Mouse (Mus musculus): Measurements from ENCODE around the gene Hdac9. TPM values are rescaled to one million over a fixed set of nuclear protein-coding genes. Genes with fewer than 3 reads are reported as not detected.

Hdac9 gene
- polyA plus RNA-seq, 1 experiment from 2014 or later: 4.4 TPM

DNA sequence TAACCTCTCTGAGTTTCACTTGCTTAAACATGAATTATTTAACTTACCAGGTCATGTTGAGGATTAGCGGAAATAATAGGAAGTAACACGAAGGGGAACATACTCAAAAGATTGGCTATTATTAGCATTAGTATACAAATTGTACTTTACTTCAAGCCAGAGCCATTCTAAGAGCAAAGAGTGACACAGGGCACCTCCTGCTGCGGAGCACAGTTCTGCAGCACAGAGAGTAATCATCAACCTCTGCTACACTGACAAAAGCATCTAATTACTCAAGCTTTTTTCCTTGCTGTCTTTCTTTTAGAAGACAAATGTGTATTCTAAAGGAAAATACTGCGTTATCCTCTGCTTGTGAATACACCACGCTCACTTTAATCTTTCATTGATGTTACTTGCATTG lies 79.6 kb downstream of the Hdac9 start:
- H3K36me3 ChIP-seq (replicated peaks): no peaks in the 10 kb centered on the region
- 29% methylated on average over 5 of the region's 5 CpGs for WGBS
- peaks cover 14% of the 10 kb centered on the region for H3K4me1 ChIP-seq
- H3K27me3 ChIP-seq (ENCODE audit: poor library complexity, severe bottlenecking): peaks cover 80% of the 10 kb centered on the region
- DNase-seq (ENCODE audit: extremely low spot score, low spot score): no peak
- no peak overlapping the region for H3K4me3 ChIP-seq
- no peaks in the 10 kb centered on the region for H3K9me3 ChIP-seq
- no peak overlapping the region for H3K27ac ChIP-seq

DNA sequence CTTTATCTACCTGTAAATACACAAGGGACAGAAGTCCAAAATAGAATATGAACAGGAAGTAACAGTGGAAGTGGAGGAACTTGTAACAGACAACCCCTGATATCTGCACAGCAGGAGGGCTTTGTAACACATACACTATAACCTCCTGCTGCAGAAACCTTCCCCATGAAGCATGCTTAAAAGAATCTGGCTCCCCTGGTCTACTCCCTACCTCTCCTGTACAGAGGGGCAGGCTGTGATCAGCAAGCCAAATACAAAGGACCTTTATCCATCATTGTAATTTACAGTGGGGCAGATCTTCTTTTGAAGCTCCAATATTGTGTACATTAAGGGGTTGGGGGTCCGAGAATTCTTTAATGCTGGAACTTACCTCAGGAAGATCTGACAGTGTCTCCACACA lies 80.0 kb downstream of the Hdac9 start:
- no peak overlapping the region for H3K27ac ChIP-seq
- no peak overlapping the region for H3K4me3 ChIP-seq
- no peak for DNase-seq (ENCODE audit: extremely low spot score, low spot score)
- WGBS: 69% methylated on average over 1 of the region's 1 CpGs
- no peaks in the 10 kb centered on the region for H3K36me3 ChIP-seq (replicated peaks)
- peaks cover 15% of the 10 kb centered on the region for H3K4me1 ChIP-seq
- H3K27me3 ChIP-seq (ENCODE audit: poor library complexity, severe bottlenecking): peaks cover 80% of the 10 kb centered on the region
- no peaks in the 10 kb centered on the region for H3K9me3 ChIP-seq

DNA sequence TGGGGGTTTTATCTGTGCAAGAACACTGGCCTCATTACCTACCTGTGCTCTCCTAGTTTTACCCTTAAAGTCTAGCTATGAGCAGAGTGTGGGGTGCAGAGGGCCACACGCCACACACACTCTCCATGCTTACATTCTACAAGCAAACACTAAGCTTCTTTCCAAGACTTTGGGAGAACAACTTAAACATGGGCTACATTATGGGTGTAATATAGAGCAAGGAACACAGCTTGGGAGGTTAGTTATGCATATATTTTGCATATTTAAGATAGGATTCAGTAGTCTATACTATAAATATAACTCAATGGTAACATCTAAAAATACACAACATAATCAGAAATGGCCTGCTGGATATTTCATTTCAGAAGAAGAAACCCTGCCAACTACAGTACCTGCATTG lies 80.8 kb downstream of the Hdac9 start:
- WGBS: 88% methylated on average over 1 of the region's 1 CpGs
- Histone ChIP-seq H3K4me1 (peaks cover 14% of the 10 kb centered on the region), H3K9me3 (no peaks in the 10 kb centered on the region), H3K36me3 (replicated peaks) (no peaks in the 10 kb centered on the region), H3K27ac (no peak overlapping the region), H3K27me3 (ENCODE audit: poor library complexity, severe bottlenecking) (peaks cover 75% of the 10 kb centered on the region), H3K4me3 (no peak overlapping the region)
- no peak for DNase-seq (ENCODE audit: extremely low spot score, low spot score)

DNA sequence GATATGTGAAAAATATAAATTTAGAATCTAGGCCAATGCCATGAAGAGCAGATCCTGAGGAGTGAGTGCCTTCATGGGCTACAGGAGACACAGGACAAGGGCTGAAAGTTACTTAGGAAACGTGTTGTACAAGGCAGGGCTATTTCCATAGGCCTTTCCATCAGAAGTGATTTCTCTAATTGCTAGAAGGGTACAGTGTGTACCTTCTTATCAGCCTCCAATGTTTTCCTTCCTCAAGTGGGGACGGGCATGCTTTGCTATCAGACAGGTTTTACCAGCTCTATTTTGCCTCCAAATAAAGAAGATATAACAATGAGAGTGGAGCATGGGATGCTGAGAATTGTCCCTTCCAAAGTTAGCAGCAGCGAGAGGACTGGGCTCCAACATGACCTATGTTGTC lies 81.4 kb downstream of the Hdac9 start:
- 84% methylated on average over 3 of the region's 3 CpGs for WGBS

DNA sequence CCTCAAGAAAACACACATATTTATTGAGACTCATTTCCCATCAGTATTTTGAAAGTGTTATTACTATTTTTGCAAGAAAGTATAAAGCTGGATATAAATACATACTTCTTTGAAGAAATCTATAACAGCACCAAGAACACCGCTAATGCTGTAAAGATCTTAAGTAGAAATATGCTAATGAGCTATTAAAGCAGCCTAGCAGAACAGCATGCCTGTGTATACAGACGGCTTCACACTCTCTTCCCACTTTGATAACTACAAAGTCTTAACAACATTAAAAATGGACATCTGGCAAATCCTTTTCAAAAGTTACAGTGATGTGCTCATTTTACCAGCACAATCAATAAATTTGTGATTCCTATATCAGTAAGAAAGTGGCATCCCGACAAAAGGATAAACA lies 88.2 kb downstream of the Hdac9 start:
- DNase-seq (ENCODE audit: extremely low spot score, low spot score): no peak
- H3K9me3 ChIP-seq: no peaks in the 10 kb centered on the region
- peaks cover 4% of the 10 kb centered on the region; the same call in 1 of the 2 replicates for H3K4me1 ChIP-seq
- H3K27me3 ChIP-seq (ENCODE audit: poor library complexity, severe bottlenecking): peaks cover 12% of the 10 kb centered on the region
- no peak overlapping the region for H3K27ac ChIP-seq
- H3K36me3 ChIP-seq (replicated peaks): no peaks in the 10 kb centered on the region
- 83% methylated on average over 3 of the region's 3 CpGs for WGBS
- H3K4me3 ChIP-seq: no peak overlapping the region

More for the DNA sequence above, 81.4 kb downstream of the Hdac9 start:
- Histone ChIP-seq H3K27me3 (ENCODE audit: poor library complexity, severe bottlenecking) (peaks cover 69% of the 10 kb centered on the region), H3K9me3 (no peaks in the 10 kb centered on the region), H3K36me3 (replicated peaks) (no peaks in the 10 kb centered on the region), H3K4me1 (peaks cover 13% of the 10 kb centered on the region), H3K4me3 (no peak overlapping the region), H3K27ac (no peak overlapping the region)
- no peak for DNase-seq (ENCODE audit: extremely low spot score, low spot score)

DNA sequence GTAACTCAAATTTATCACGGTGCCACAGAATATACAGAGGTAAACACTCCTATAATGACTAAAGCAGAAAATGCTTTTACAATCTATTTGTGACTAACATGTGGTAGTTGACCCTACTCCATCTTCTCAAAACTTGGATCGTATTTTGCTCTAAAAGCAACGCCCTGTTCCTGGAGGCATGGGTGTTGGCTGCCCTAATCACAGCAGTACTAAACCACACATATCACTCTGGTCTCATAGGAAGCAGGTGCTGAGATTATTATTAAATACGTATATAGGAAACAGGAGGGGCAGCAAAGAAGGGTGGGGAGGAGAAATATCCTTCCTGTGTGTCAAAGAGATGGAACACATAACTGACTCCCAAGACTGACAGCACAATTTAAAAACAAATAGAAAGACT lies 90.0 kb downstream of the Hdac9 start:
- 94% methylated on average over 4 of the region's 4 CpGs for WGBS
- H3K4me3 ChIP-seq: no peak overlapping the region

DNA sequence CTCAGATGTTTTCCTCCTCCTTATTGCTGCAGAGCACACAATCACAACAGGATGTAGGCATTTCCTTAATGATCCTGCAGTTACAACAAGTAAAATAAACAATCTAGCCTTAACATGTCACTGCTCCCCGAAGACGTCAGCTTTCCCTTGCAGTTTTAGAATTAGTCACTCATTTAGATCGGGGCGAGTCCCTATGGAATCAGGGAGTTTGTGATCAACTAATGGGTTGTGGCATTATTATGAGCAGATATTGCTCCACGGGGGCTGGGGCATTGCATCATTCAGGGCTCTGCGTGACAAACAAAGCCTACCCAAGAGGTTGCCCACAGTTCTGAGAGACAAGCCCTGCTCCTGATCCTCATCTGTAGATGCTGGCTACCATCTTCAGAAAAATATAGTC lies 96.7 kb downstream of the Hdac9 start:
- WGBS: 82% methylated on average over 6 of the region's 6 CpGs
- peaks cover 8% of the 10 kb centered on the region; the same call in 1 of the 2 replicates for H3K4me1 ChIP-seq
- no peaks in the 10 kb centered on the region for H3K36me3 ChIP-seq (replicated peaks)
- no peak overlapping the region for H3K27ac ChIP-seq
- DNase-seq (ENCODE audit: extremely low spot score, low spot score): no peak
- no peaks in the 10 kb centered on the region for H3K27me3 ChIP-seq (ENCODE audit: poor library complexity, severe bottlenecking)
- H3K4me3 ChIP-seq: no peak overlapping the region
- no peaks in the 10 kb centered on the region for H3K9me3 ChIP-seq

More for the DNA sequence above, 90.0 kb downstream of the Hdac9 start:
- Histone ChIP-seq H3K9me3 (no peaks in the 10 kb centered on the region), H3K36me3 (replicated peaks) (no peaks in the 10 kb centered on the region), H3K4me1 (peaks cover 11% of the 10 kb centered on the region; the same call in 1 of the 2 replicates), H3K27me3 (ENCODE audit: poor library complexity, severe bottlenecking) (no peaks in the 10 kb centered on the region), H3K27ac (no peak overlapping the region)
- DNase-seq (ENCODE audit: extremely low spot score, low spot score): no peak

DNA sequence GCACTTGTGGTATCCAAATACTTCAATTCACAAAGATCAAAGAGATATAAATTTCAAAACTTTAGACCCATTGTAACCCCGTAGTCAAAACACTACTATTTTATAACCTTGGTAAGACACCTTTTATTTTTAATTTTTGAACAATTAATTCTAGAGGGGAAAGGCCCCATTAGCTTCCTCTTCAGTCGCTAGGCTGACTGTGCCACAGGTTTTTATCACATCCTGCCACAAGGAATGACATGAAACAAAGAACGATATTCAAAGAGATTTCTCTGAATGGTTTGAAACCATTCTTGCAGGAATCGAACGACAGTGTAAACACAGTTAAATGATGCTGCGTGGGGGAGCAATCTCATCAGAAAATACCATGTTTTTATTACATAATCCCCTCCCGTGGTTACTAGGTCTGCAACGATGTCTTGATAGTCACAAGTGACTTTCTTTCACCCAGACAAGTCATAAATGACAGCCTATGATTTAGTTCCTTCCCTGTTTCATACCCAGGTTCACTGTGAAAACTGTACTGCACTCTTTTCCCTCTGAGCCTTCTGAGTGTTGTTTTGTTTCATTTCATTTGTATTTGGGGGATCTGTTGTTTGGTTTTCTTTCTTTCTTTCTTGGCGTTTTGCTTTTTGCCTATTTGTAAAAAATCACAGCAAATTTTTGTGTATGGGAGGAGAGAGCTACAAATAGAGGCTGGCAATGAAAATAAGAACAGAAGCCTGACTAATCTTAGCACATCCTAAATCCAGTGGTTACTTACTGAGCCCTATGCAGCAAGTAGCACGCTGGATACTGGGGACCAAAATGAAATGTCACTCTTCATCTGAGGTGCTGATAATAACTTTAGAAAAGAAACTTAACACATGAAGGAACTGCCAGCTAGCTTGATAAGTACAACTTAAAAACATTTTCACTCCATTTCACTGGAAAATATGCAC lies 105.0 kb downstream of the Hdac9 start:
- no peak overlapping the region for H3K27ac ChIP-seq
- H3K27me3 ChIP-seq (ENCODE audit: poor library complexity, severe bottlenecking): no peaks in the 10 kb centered on the region
- H3K4me1 ChIP-seq: no peaks in the 10 kb centered on the region
- H3K9me3 ChIP-seq: no peaks in the 10 kb centered on the region
- H3K4me3 ChIP-seq: no peak overlapping the region
- H3K36me3 ChIP-seq (replicated peaks): no peaks in the 10 kb centered on the region
- DNase-seq (ENCODE audit: extremely low spot score, low spot score): no peak
- WGBS: 83% methylated on average over 10 of the region's 10 CpGs

DNA sequence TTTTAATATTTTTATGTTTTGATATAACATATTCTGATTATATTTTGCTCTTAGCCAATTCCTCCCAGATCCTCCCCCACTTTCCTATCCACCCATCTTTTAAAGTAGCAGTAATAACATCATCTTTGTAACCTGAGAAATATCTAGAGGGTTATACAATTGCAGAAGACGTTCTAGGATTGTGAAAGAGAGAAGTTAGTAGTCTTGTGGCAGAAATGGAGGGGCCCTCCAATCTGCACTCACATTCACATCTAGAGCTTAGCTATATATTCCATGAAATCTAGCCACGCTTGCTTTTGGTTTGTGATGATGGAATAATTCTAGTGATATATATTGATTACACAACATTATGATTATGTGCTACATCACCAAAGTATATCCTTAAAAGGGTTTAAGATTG lies 106.7 kb downstream of the Hdac9 start:
- Histone ChIP-seq H3K27ac (no peak overlapping the region), H3K4me3 (no peak overlapping the region), H3K27me3 (ENCODE audit: poor library complexity, severe bottlenecking) (no peaks in the 10 kb centered on the region), H3K9me3 (no peaks in the 10 kb centered on the region), H3K36me3 (replicated peaks) (no peaks in the 10 kb centered on the region), H3K4me1 (no peaks in the 10 kb centered on the region)
- WGBS: 90% methylated on average over 2 of the region's 2 CpGs
- no peak for DNase-seq (ENCODE audit: extremely low spot score, low spot score)

DNA sequence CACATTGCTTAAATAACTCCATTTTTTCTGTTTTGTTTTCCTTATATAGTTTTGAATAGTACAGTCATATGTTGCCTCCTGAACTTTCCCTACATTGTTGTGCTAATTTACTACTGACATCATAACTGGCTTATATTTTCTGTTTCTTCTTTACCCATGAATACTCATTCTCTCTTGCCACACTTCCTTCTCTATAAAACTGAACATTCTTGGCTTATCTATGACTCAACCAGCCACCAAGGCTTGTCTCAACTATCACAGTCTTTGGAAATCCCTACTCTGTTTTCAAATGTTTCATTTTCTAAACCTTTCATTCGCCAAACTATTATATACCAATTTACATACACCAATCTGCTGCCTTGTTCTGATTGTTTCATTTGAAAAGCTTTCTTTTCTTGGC lies 108.7 kb downstream of the Hdac9 start:
- H3K36me3 ChIP-seq (replicated peaks): no peaks in the 10 kb centered on the region
- H3K9me3 ChIP-seq: no peaks in the 10 kb centered on the region
- H3K4me1 ChIP-seq: no peaks in the 10 kb centered on the region
- no peak overlapping the region for H3K27ac ChIP-seq
- H3K27me3 ChIP-seq (ENCODE audit: poor library complexity, severe bottlenecking): no peaks in the 10 kb centered on the region
- DNase-seq (ENCODE audit: extremely low spot score, low spot score): no peak
- no peak overlapping the region for H3K4me3 ChIP-seq
- 87% methylated on average over 1 of the region's 1 CpGs for WGBS

DNA sequence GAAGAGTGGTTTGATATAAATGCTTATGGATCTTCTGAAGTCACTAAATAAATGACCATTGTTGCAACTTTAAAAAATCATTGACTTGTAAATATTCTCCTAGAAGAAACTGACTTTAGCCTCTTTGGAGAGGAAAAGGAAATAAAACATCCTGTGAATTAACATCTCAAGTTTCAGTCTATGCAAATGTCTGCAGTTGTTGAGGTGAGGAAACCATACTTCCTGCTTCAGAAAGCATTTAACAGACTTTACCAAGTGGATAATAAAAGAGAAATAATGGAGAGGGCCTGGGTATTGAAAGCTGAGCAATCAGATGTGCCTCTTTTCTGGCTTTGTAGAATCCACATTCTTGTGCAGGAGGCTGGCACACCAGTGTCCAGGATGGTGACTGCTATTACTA lies 110.4 kb downstream of the Hdac9 start:
- Histone ChIP-seq H3K27ac (no peak overlapping the region), H3K9me3 (no peaks in the 10 kb centered on the region), H3K27me3 (ENCODE audit: poor library complexity, severe bottlenecking) (no peaks in the 10 kb centered on the region), H3K4me1 (no peaks in the 10 kb centered on the region), H3K4me3 (no peak overlapping the region), H3K36me3 (replicated peaks) (no peaks in the 10 kb centered on the region)
- DNase-seq (ENCODE audit: extremely low spot score, low spot score): no peak

DNA sequence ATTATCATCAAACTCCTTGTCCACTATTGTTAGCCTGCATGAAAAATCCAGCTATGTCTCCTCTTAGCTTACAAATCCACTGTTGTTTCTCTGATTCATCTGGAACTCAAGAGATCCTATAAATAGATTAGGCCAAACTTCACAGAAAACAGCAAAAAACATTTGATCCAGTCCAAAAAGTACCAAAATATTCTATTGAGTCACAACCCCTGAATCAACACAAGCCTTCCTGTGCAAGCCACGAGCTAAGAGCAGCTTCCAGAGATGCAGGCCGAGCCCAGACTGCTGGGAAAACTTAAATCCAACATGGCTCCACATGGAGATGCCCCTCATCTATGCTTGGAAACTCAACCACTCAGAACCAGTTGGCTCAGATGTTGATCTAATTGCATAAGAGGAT lies 113.2 kb downstream of the Hdac9 start:
- WGBS: 82% methylated on average over 2 of the region's 2 CpGs
- Histone ChIP-seq H3K9me3 (no peaks in the 10 kb centered on the region), H3K27me3 (ENCODE audit: poor library complexity, severe bottlenecking) (no peaks in the 10 kb centered on the region), H3K4me1 (no peaks in the 10 kb centered on the region), H3K4me3 (no peak overlapping the region), H3K27ac (no peak overlapping the region), H3K36me3 (replicated peaks) (no peaks in the 10 kb centered on the region)
- DNase-seq (ENCODE audit: extremely low spot score, low spot score): no peak

DNA sequence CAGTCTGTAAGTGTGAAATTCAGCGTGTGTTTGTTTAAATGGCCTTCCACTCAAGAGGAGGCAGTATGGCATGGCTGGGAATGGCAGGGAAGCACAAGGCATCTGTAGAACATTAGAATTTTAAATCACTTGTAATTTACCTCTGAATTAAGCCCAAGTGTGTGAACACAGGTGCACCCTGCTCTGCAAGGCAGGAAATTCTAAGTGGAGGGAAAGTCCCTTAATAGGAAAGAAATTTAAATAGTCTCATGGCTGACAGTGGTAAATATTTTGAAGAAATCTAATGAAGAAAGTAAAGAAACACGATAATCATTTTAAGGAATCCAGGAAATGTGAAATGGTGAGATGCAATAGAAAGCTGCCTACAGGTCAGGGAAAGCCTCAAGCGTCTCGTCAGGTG lies 114.6 kb downstream of the Hdac9 start:
- H3K9me3 ChIP-seq: no peaks in the 10 kb centered on the region
- 84% methylated on average over 4 of the region's 4 CpGs for WGBS
- no peaks in the 10 kb centered on the region for H3K27me3 ChIP-seq (ENCODE audit: poor library complexity, severe bottlenecking)
- H3K4me1 ChIP-seq: no peaks in the 10 kb centered on the region
- H3K36me3 ChIP-seq (replicated peaks): no peaks in the 10 kb centered on the region
- H3K4me3 ChIP-seq: no peak overlapping the region
- H3K27ac ChIP-seq: no peak overlapping the region
- DNase-seq (ENCODE audit: extremely low spot score, low spot score): no peak

Data from forebrain, embryonic 10.5 days (tissue).